Mouse (Mus musculus): ENCODE results near the gene Dync1li1.

DNA sequence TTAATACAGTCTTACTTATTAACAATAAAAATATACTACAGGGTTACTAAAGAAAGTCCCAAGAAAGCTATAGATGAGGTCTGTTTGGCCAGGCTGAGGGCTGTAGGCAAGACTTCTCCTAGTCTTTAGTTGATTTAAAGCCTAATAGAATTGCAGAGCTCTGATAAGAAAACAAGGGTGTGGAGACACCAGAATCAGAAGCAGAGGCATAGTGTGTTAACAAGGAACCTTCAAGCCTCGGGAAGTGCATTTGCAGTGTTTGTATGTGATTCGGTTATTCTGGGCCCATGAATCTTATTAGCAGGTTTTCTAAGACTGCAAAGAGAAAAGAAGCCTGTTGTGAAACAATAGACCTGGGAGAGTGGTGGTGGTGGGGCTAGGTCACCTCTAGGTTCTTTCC, 44.6 kb downstream of the Dync1li1 start:
- no peak for TF ChIP-seq CTCF (IDR thresholded peaks at IDR 0.05; ENCODE audit: control insufficient read depth, insufficient read depth, insufficient read length)
- TF ChIP-seq USF1 (IDR thresholded peaks at IDR 0.05; ENCODE audit: low read depth), result no peak

Data from C2C12 (cell line).